Comparison of ENCODE assay signal across 12 mouse cellular contexts in the genomic region with DNA sequence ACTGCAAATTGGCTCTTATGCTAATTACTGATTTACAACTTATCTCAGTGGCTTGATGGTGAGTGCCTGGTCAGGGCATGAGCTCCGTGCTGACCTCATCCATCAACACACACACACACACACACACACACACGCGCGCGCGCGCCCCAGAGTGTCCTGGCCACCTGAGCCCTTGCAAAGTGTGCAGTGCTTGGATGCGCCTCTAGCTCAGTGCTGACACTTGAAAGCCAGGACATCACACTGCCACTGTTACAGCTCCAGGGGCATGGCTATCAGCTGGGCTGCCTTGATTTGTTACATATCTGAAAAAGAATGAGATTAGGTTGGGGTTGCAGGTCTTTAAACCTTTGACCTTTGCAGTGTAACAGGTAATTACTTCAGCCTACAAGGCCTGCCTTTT.
A peak's percentile ranks its signal among the peaks of the same experiment; 100 is the strongest.
DNase-seq lines count a peak whose midpoint lies in the region; ATAC-seq and TF ChIP-seq lines count a peak whose summit lies in the region.
"Had no signal": no experiment of that assay in that cellular context is flagged by ENCODE, and none has a peak within 500 bp of the region (broad histone marks: within the 10 kb centered on the region; RNA-seq: fewer than 3 reads in every experiment).

No protein-coding gene starts in this region.

- TF ChIP-seq CTCF in midbrain, postnatal 0 days (IDR thresholded peaks at IDR 0.05): no peak
- no peak for TF ChIP-seq CTCF in intestine, postnatal 0 days (IDR thresholded peaks at IDR 0.05; ENCODE audit: low read depth)

- H3K27ac ChIP-seq in midbrain, embryonic 10.5 days (replicated peaks): no peak overlapping the region; the same call in 1 of the 2 replicates
- no peak overlapping the region for H3K27ac ChIP-seq in midbrain, postnatal 0 days (ENCODE audit: low read depth, low read length)
- H3K27ac ChIP-seq in hindbrain, embryonic 12.5 days: peak overlapping the region; percentile 62
- no peak overlapping the region for H3K27ac ChIP-seq in midbrain, embryonic 12.5 days (replicated peaks)
- H3K27ac ChIP-seq in intestine, postnatal 0 days (ENCODE audit: low read depth, low read length): no peak overlapping the region
- H3K27ac ChIP-seq: heart, adult 2 months; lung, embryonic 15.5 days had no signal

- WGBS in midbrain, embryonic 10.5 days: 77% methylated on average over 8 of the region's 8 CpGs
- whole genome bisulfite sequencing in midbrain, postnatal 0 days: 80% methylated on average over 8 of the region's 8 CpGs
- 53% methylated on average over 8 of the region's 8 CpGs for WGBS in hindbrain, embryonic 12.5 days
- 69% methylated on average over 8 of the region's 8 CpGs for WGBS in midbrain, embryonic 12.5 days
- WGBS in intestine, postnatal 0 days: 84% methylated on average over 8 of the region's 8 CpGs

- ATAC-seq in midbrain, postnatal 0 days (ENCODE audit: low FRiP score): no peak
- peak; percentile 71 for ATAC-seq in hindbrain, embryonic 12.5 days (ENCODE audit: low FRiP score)
- peak; percentile 48 for ATAC-seq in midbrain, embryonic 12.5 days (ENCODE audit: low FRiP score, low read depth)
- no peak for ATAC-seq in frontal cortex, adult (ENCODE audit: low TSS enrichment)
- no peak for ATAC-seq in intestine, postnatal 0 days

- H3K9me3 ChIP-seq in midbrain, embryonic 10.5 days (replicated peaks): no peaks in the 10 kb centered on the region
- no peaks in the 10 kb centered on the region for H3K9me3 ChIP-seq in midbrain, postnatal 0 days (ENCODE audit: low read length)
- H3K9me3 ChIP-seq in hindbrain, embryonic 12.5 days (replicated peaks): no peaks in the 10 kb centered on the region
- H3K9me3 ChIP-seq in midbrain, embryonic 12.5 days: no peaks in the 10 kb centered on the region
- no peaks in the 10 kb centered on the region for H3K9me3 ChIP-seq in intestine, postnatal 0 days (ENCODE audit: control insufficient read depth)
- H3K9me3 ChIP-seq: lung, embryonic 15.5 days had no signal

- peak; percentile 41 for DNase-seq in midbrain, embryonic 10.5 days (ENCODE audit: low spot score)
- DNase-seq in midbrain, postnatal 0 days (ENCODE audit: low spot score): no peak
- DNase-seq in natural killer cell, adult 2 months (ENCODE audit: low spot score in 2 of 2): no peak
- DNase-seq: adrenal gland, adult 2 months; heart, adult 2 months; heart, postnatal 36 days; kidney, adult 9 months had no signal

- H3K4me3 ChIP-seq in midbrain, embryonic 10.5 days: no peak overlapping the region
- no peak overlapping the region for H3K4me3 ChIP-seq in midbrain, postnatal 0 days (ENCODE audit: low read depth, low read length)
- no peak overlapping the region for H3K4me3 ChIP-seq in hindbrain, embryonic 12.5 days
- no peak overlapping the region for H3K4me3 ChIP-seq in midbrain, embryonic 12.5 days
- no peak overlapping the region for H3K4me3 ChIP-seq in intestine, postnatal 0 days (ENCODE audit: low read depth, low read length)
- H3K4me3 ChIP-seq: heart, adult 2 months; lung, embryonic 15.5 days had no signal

- H3K9ac ChIP-seq in midbrain, postnatal 0 days (replicated peaks; ENCODE audit: low read length, poor library complexity, severe bottlenecking): no peak overlapping the region
- H3K9ac ChIP-seq in hindbrain, embryonic 12.5 days: no peak overlapping the region
- no peak overlapping the region; the same call in 1 of the 2 replicates for H3K9ac ChIP-seq in midbrain, embryonic 12.5 days (replicated peaks)
- no peak overlapping the region for H3K9ac ChIP-seq in intestine, postnatal 0 days (ENCODE audit: low read depth, low read length)
- H3K9ac ChIP-seq: lung, embryonic 15.5 days had no signal

- peaks cover 76% of the 10 kb centered on the region for H3K4me1 ChIP-seq in midbrain, embryonic 10.5 days
- peaks cover 38% of the 10 kb centered on the region for H3K4me1 ChIP-seq in midbrain, postnatal 0 days (ENCODE audit: insufficient read depth, low read length)
- H3K4me1 ChIP-seq in hindbrain, embryonic 12.5 days: peaks cover 74% of the 10 kb centered on the region
- peaks cover 76% of the 10 kb centered on the region for H3K4me1 ChIP-seq in midbrain, embryonic 12.5 days
- H3K4me1 ChIP-seq in intestine, postnatal 0 days (replicated peaks; ENCODE audit: control insufficient read depth, insufficient read depth, low read length): no peaks in the 10 kb centered on the region

- H3K36me3 ChIP-seq in midbrain, embryonic 10.5 days: no peaks in the 10 kb centered on the region
- H3K36me3 ChIP-seq in midbrain, postnatal 0 days (ENCODE audit: insufficient read depth, low read length): no peaks in the 10 kb centered on the region
- H3K36me3 ChIP-seq in hindbrain, embryonic 12.5 days: no peaks in the 10 kb centered on the region
- no peaks in the 10 kb centered on the region for H3K36me3 ChIP-seq in midbrain, embryonic 12.5 days
- H3K36me3 ChIP-seq in intestine, postnatal 0 days (ENCODE audit: control insufficient read depth, insufficient read depth): no peaks in the 10 kb centered on the region
- H3K36me3 ChIP-seq: lung, embryonic 15.5 days had no signal

- H3K27me3 ChIP-seq in midbrain, embryonic 10.5 days (ENCODE audit: low read depth, poor library complexity, severe bottlenecking): 0 out of 2 replicates have a peak, but pooled peaks cover 4% of the 10 kb centered on the region
- H3K27me3 ChIP-seq in midbrain, postnatal 0 days (ENCODE audit: insufficient read depth, low read length): no peaks in the 10 kb centered on the region
- H3K27me3 ChIP-seq in hindbrain, embryonic 12.5 days: no peaks in the 10 kb centered on the region
- no peaks in the 10 kb centered on the region for H3K27me3 ChIP-seq in midbrain, embryonic 12.5 days
- no peaks in the 10 kb centered on the region for H3K27me3 ChIP-seq in intestine, postnatal 0 days (replicated peaks; ENCODE audit: control insufficient read depth, insufficient read depth, low read length)

- no peak overlapping the region for H3K4me2 ChIP-seq in midbrain, postnatal 0 days (ENCODE audit: low read depth, low read length, poor library complexity, severe bottlenecking)
- no peak overlapping the region for H3K4me2 ChIP-seq in hindbrain, embryonic 12.5 days (replicated peaks)
- H3K4me2 ChIP-seq in midbrain, embryonic 12.5 days (replicated peaks): no peak overlapping the region
- H3K4me2 ChIP-seq in intestine, postnatal 0 days (replicated peaks; ENCODE audit: low read depth): no peak overlapping the region

Comparison
In these comparisons a context has a peak if more than half of its experiments do, and no peak if none do; other contexts are left out.
1. ATAC-seq: peak in hindbrain, embryonic 12.5 days (single experiment) and midbrain, embryonic 12.5 days (single experiment); none in midbrain, postnatal 0 days (single experiment), frontal cortex, adult (single experiment) and intestine, postnatal 0 days (single experiment).